Mouse (Mus musculus) spleen, adult 2 months (tissue): Measurements from ENCODE around the gene Gm7579.
"Not testable (repeated sequence)": the region's sequence is repeated elsewhere in the genome, so short reads cannot be mapped to it uniquely, and the experiment has no call there.

Experiments
- CTCF ChIP-seq: fragments of 200-500 bp; IDR thresholded peaks from 2 replicates; pipeline ENCODE4 v1.5.1; 2011; ENCODE audit warnings: mild to moderate bottlenecking, inconsistent platforms; ENCODE audit not compliant: insufficient read depth, insufficient read length, insufficient replicate concordance; ENCODE audit errors: extremely low read depth
- POLR2A ChIP-seq: fragments of 200-500 bp; IDR thresholded peaks from 2 replicates; pipeline ENCODE4 v1.6.1; 2011; ENCODE audit warnings: low read depth, low read length, inconsistent platforms

DNA sequence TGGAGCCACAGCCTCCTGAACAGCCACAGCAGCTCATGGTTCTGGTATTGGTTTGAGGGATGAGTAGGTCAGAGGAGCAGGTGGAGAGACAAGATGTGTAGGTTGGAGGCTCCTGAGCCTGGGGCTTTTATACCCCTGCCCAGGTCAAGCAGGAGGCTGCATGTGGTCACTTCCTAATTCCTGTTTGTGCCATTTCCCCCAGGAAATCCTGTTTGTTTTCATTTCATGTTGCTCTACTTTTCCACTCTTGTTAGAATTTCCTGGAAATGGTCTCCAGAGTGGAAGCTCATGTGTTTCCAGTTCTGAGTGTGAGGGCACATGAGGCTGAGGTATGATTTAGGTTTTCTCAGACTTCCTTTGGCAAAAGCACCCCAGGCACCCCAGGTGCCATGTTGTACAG, 35.8 kb upstream of the Gm7579 start, which contains the start of gene Krtap5-2:
- not testable (repeated sequence) for TF ChIP-seq CTCF, POLR2A
